Mouse (Mus musculus) MEL (cell line): ENCODE measurements at regions not wholly inside any gene's neighbourhood (a gene's known extent, or its start where the extent isn't known, plus 50 kb on each side); places are given as distances from the start of the nearest gene placed in this dataset.

Experiments used
- DNase-seq: peaks from one replicate; pipeline ENCODE4 v3.0.0; 2011; ENCODE audit warnings: low read depth, low spot score
- H3K27ac ChIP-seq: 2 replicates; pipeline ENCODE4 v1.5.1; 2012; ENCODE audit warnings: low read depth, mild to moderate bottlenecking, control low read depth, low read length, moderate library complexity; ENCODE audit not compliant: control insufficient read depth
- H3K27me3 ChIP-seq, 2 experiments: fragments of 150-350 bp in 1 of 2; sonication (generic) in 1 of 2; 2 replicates each; pipeline ENCODE4 v1.6.1; 2012; ENCODE audit warnings: low read length in 2 of 2, mild to moderate bottlenecking in 2 of 2, improper control_type of control experiment in 1 of 2, moderate library complexity in 1 of 2; ENCODE audit not compliant: insufficient read depth in 2 of 2, control insufficient read depth in 1 of 2
- H3K36me3 ChIP-seq, 2 experiments: 2 replicates each; pipeline ENCODE4 v1.6.1; 2012 to 2014; ENCODE audit warnings: low read length in 2 of 2, improper control_type of control experiment in 1 of 2, inconsistent platforms in 1 of 2, mild to moderate bottlenecking in 1 of 2; ENCODE audit not compliant: insufficient read depth in 2 of 2, control insufficient read depth in 1 of 2
- H3K4me1 ChIP-seq, 2 experiments: fragments of 150-350 bp in 1 of 2; sonication (generic) in 1 of 2; 2 replicates each; pipeline ENCODE4 v1.6.1; 2012; ENCODE audit warnings: low read length in 2 of 2, improper control_type of control experiment in 1 of 2, mild to moderate bottlenecking in 1 of 2; ENCODE audit not compliant: insufficient read depth in 2 of 2, control insufficient read depth in 1 of 2
- H3K4me3 ChIP-seq, 2 experiments: fragments of 150-350 bp in 1 of 2; sonication (generic) in 1 of 2; 2 replicates each; pipeline ENCODE4 v1.5.1; 2012; ENCODE audit warnings: low read depth in 2 of 2, low read length in 2 of 2, mild to moderate bottlenecking in 2 of 2, moderate library complexity in 2 of 2, control low read depth in 1 of 2, improper control_type of control experiment in 1 of 2; ENCODE audit not compliant: control insufficient read depth in 1 of 2, insufficient read depth in 1 of 2
- H3K79me2 ChIP-seq: 2 replicates; pipeline ENCODE4 v1.6.1; 2012; ENCODE audit warnings: mild to moderate bottlenecking, low read length, moderate library complexity; ENCODE audit not compliant: control insufficient read depth, poor library complexity, insufficient read depth
- H3K9ac ChIP-seq: 2 replicates; pipeline ENCODE4 v1.6.1; 2012; ENCODE audit warnings: low read depth, mild to moderate bottlenecking, control low read depth, low read length, moderate library complexity; ENCODE audit not compliant: control insufficient read depth, poor library complexity, severe bottlenecking
- H3K9me3 ChIP-seq: fragments of 150-350 bp; sonication (generic); replicated peaks from 2 replicates; pipeline ENCODE4 v1.6.1; 2012; ENCODE audit warnings: mild to moderate bottlenecking, low read length, improper control_type of control experiment, moderate library complexity; ENCODE audit not compliant: insufficient read depth
- CHD1 ChIP-seq: IDR thresholded peaks from 2 replicates; pipeline ENCODE4 v1.6.1; 2012; ENCODE audit warnings: low read depth, mild to moderate bottlenecking, inconsistent platforms, low read length, improper control_type of control experiment
- CHD2 ChIP-seq: IDR thresholded peaks from 2 replicates; pipeline ENCODE4 v1.6.1; 2011; ENCODE audit warnings: low read length, improper control_type of control experiment
- ELF1 ChIP-seq: IDR thresholded peaks from 2 replicates; pipeline ENCODE4 v1.6.1; 2014; ENCODE audit warnings: low read depth, mild to moderate bottlenecking, inconsistent platforms, low read length, improper control_type of control experiment, moderate library complexity
- ETS1 ChIP-seq: IDR thresholded peaks from 2 replicates; pipeline ENCODE4 v1.6.1; 2012; ENCODE audit warnings: low read depth, mild to moderate bottlenecking, inconsistent platforms, low read length, improper control_type of control experiment, moderate library complexity
- GABPA ChIP-seq: IDR thresholded peaks from 2 replicates; pipeline ENCODE4 v1.6.1; 2012; ENCODE audit warnings: low read depth, mild to moderate bottlenecking, inconsistent platforms, low read length, improper control_type of control experiment, moderate library complexity
- JUND ChIP-seq: IDR thresholded peaks from 2 replicates; pipeline ENCODE4 v1.6.1; 2011; ENCODE audit warnings: low read depth, mild to moderate bottlenecking, improper control_type of control experiment, low read length
- KAT2A ChIP-seq: conservative IDR thresholded peaks from 2 replicates; pipeline ENCODE4 v1.6.1; 2012; ENCODE audit warnings: low read depth, low read length, improper control_type of control experiment, inconsistent platforms
- MAZ ChIP-seq: IDR thresholded peaks from 2 replicates; pipeline ENCODE4 v1.6.1; 2012; ENCODE audit warnings: low read depth, mild to moderate bottlenecking, inconsistent platforms, low read length, improper control_type of control experiment
- MYB ChIP-seq: IDR thresholded peaks from 2 replicates; pipeline ENCODE4 v1.6.1; 2011; ENCODE audit warnings: mild to moderate bottlenecking, low read depth, low read length, improper control_type of control experiment
- MYC ChIP-seq: IDR thresholded peaks from 2 replicates; pipeline ENCODE4 v1.6.1; 2011; ENCODE audit warnings: low read depth, mild to moderate bottlenecking, low read length, improper control_type of control experiment, moderate library complexity
- NELFE ChIP-seq: IDR thresholded peaks from 2 replicates; pipeline ENCODE4 v1.6.1; 2011; ENCODE audit warnings: low read depth, low read length, improper control_type of control experiment
- NRF1 ChIP-seq: IDR thresholded peaks from 2 replicates; pipeline ENCODE4 v1.6.1; 2014; ENCODE audit warnings: low read depth, mild to moderate bottlenecking, inconsistent platforms, low read length, improper control_type of control experiment, moderate library complexity; ENCODE audit not compliant: poor library complexity, insufficient read depth, severe bottlenecking
- POLR2AphosphoS5 ChIP-seq: IDR thresholded peaks from 2 replicates; pipeline ENCODE4 v1.6.1; 2012; ENCODE audit warnings: low read depth, borderline replicate concordance, mild to moderate bottlenecking, inconsistent platforms, low read length, moderate library complexity, mixed read lengths
- RCOR1 ChIP-seq: IDR thresholded peaks from 2 replicates; pipeline ENCODE4 v1.6.1; 2012; ENCODE audit warnings: low read depth, mild to moderate bottlenecking, inconsistent platforms, low read length, improper control_type of control experiment
- SMC3 ChIP-seq: IDR thresholded peaks from 2 replicates; pipeline ENCODE4 v1.6.1; 2011; ENCODE audit warnings: low read depth, low read length, improper control_type of control experiment
- TAL1 ChIP-seq: IDR thresholded peaks from 2 replicates; pipeline ENCODE4 v1.6.1; 2012; ENCODE audit warnings: mild to moderate bottlenecking, inconsistent platforms, low read length, moderate library complexity, mixed read lengths
- TBP ChIP-seq: IDR thresholded peaks from 2 replicates; pipeline ENCODE4 v1.8.0; 2011; ENCODE audit warnings: low read depth, low read length, improper control_type of control experiment
- TCF12 ChIP-seq: IDR thresholded peaks from 2 replicates; pipeline ENCODE4 v1.6.1; 2014; ENCODE audit warnings: low read depth, mild to moderate bottlenecking, inconsistent platforms, low read length, improper control_type of control experiment, moderate library complexity
- USF2 ChIP-seq, 2 experiments: IDR thresholded peaks; 2 replicates each; pipeline ENCODE4 v1.6.1; 2011 to 2012; ENCODE audit warnings: improper control_type of control experiment in 2 of 2, low read length in 2 of 2, borderline replicate concordance in 1 of 2, inconsistent platforms in 1 of 2, low read depth in 1 of 2, mild to moderate bottlenecking in 1 of 2; ENCODE audit not compliant: insufficient read depth in 1 of 2
- ZMIZ1 ChIP-seq: IDR thresholded peaks from 2 replicates; pipeline ENCODE4 v1.6.1; 2012; ENCODE audit warnings: low read depth, mild to moderate bottlenecking, inconsistent platforms, low read length, improper control_type of control experiment, moderate library complexity
- ZNF384 ChIP-seq: IDR thresholded peaks from 2 replicates; pipeline ENCODE4 v1.6.1; 2012; ENCODE audit warnings: low read depth, mild to moderate bottlenecking, inconsistent platforms, low read length, improper control_type of control experiment

GRCm38 (mm10) chr5:52982056-52982455, 55.8 kb upstream of the Slc34a2 start:
- Histone ChIP-seq H3K9me3 (no peaks in the 10 kb centered on the region), H3K4me3 (no peak overlapping the region), H3K9ac (no peak overlapping the region), H3K4me1 (no peaks in the 10 kb centered on the region), H3K79me2 (no peaks in the 10 kb centered on the region), H3K36me3 (no peaks in the 10 kb centered on the region), H3K27ac (no peak overlapping the region), H3K27me3 (no peaks in the 10 kb centered on the region)
- no peak for DNase-seq
- TF ChIP-seq TCF12 (no peak), GABPA (no peak), TBP (no peak), MAZ (no peak), KAT2A (no peak), RCOR1 (no peak), ELF1 (no peak), USF2 (IDR thresholded peaks at IDR 0.05; ENCODE audit: borderline replicate concordance in 1 of 2, insufficient read depth in 1 of 2, low read depth in 1 of 2, low read length in 2 of 2) (no peak), MYB (no peak), MYC (no peak), SMC3 (no peak), ETS1 (no peak), ZNF384 (no peak), NRF1 (no peak), TAL1 (no peak)

GRCm38 (mm10) chr5:52982741-52983140, 55.1 kb upstream of the Slc34a2 start:
- H3K27ac ChIP-seq = no peak overlapping the region
- H3K4me1 ChIP-seq = no peaks in the 10 kb centered on the region
- H3K27me3 ChIP-seq = no peaks in the 10 kb centered on the region
- no peaks in the 10 kb centered on the region for H3K9me3 ChIP-seq
- no peaks in the 10 kb centered on the region for H3K79me2 ChIP-seq
- TF ChIP-seq ZNF384 (no peak), NELFE (no peak), TAL1 (no peak), JUND (no peak), CHD1 (no peak), POLR2AphosphoS5 (no peak), ZMIZ1 (no peak), TBP (no peak), CHD2 (no peak), NRF1 (no peak), USF2 (IDR thresholded peaks at IDR 0.05; ENCODE audit: borderline replicate concordance in 1 of 2, insufficient read depth in 1 of 2, low read depth in 1 of 2, low read length in 2 of 2) (no peak)
- H3K9ac ChIP-seq = no peak overlapping the region
- H3K36me3 ChIP-seq = no peaks in the 10 kb centered on the region
- H3K4me3 ChIP-seq = no peak overlapping the region
- no peak for DNase-seq
